Mouse (Mus musculus): Measurements from ENCODE around the gene 6430571L13Rik.

Gene 6430571L13Rik

GRCm38 (mm10) chr9:107340911-107341645 lies 676 bp downstream of the 6430571L13Rik start:
- DNase-seq (ENCODE audit: low read depth) = no peak

GRCm38 (mm10) chr9:107342201-107342709 lies 1.9 kb downstream of the 6430571L13Rik start:
- DNase-seq (ENCODE audit: low read depth) = no peak

- no peak for DNase-seq (ENCODE audit: low read depth)
These were observed 2.9 kb downstream of the 6430571L13Rik start for GRCm38 (mm10) chr9:107343146-107343943.

- DNase-seq (ENCODE audit: low read depth) = no peak
These were observed 3.6 kb downstream of the 6430571L13Rik start for GRCm38 (mm10) chr9:107344027-107344426.

- DNase-seq (ENCODE audit: low read depth) = no peak
These were observed 5.7 kb downstream of the 6430571L13Rik start for GRCm38 (mm10) chr9:107346081-107346480.

GRCm38 (mm10) chr9:107347586-107348183 lies 7.3 kb downstream of the 6430571L13Rik start:
- no peak for DNase-seq (ENCODE audit: low read depth)

- DNase-seq (ENCODE audit: low read depth) = no peak
These were observed 8.9 kb downstream of the 6430571L13Rik start for GRCm38 (mm10) chr9:107349321-107349720.

- no peak for DNase-seq (ENCODE audit: low read depth)
These were observed 14.4 kb downstream of the 6430571L13Rik start for GRCm38 (mm10) chr9:107354826-107355225.

GRCm38 (mm10) chr9:107355870-107356765 lies 15.7 kb downstream of the 6430571L13Rik start:
- DNase-seq (ENCODE audit: low read depth) = no peak

- no peak for DNase-seq (ENCODE audit: low read depth)
These were observed 17.2 kb downstream of the 6430571L13Rik start for GRCm38 (mm10) chr9:107357651-107358050.

GRCm38 (mm10) chr9:107360989-107361388 lies 20.6 kb downstream of the 6430571L13Rik start:
- no peak for DNase-seq (ENCODE audit: low read depth)

- DNase-seq (ENCODE audit: low read depth) = peak; percentile 14
These were observed 26.2 kb downstream of the 6430571L13Rik start for GRCm38 (mm10) chr9:107366644-107367043.

- no peak for DNase-seq (ENCODE audit: low read depth)
These were observed 27.9 kb downstream of the 6430571L13Rik start for GRCm38 (mm10) chr9:107368302-107368701.

- no peak for DNase-seq (ENCODE audit: low read depth)
These were observed 29.1 kb downstream of the 6430571L13Rik start for GRCm38 (mm10) chr9:107369270-107370105.

GRCm38 (mm10) chr9:107370106-107370463 lies 29.7 kb downstream of the 6430571L13Rik start:
- no peak for DNase-seq (ENCODE audit: low read depth)

GRCm38 (mm10) chr9:107372441-107372840 lies 32.0 kb downstream of the 6430571L13Rik start:
- no peak for DNase-seq (ENCODE audit: low read depth)

GRCm38 (mm10) chr9:107374623-107375022 lies 34.2 kb downstream of the 6430571L13Rik start:
- DNase-seq (ENCODE audit: low read depth) = no peak

GRCm38 (mm10) chr9:107375451-107375850 lies 35.0 kb downstream of the 6430571L13Rik start:
- DNase-seq (ENCODE audit: low read depth) = no peak

- no peak for DNase-seq (ENCODE audit: low read depth)
These were observed 37.6 kb downstream of the 6430571L13Rik start for GRCm38 (mm10) chr9:107377961-107378512.

GRCm38 (mm10) chr9:107381723-107382122 lies 41.3 kb downstream of the 6430571L13Rik start:
- no peak for DNase-seq (ENCODE audit: low read depth)

Measured in fibroblast of lung, adult 2 months (primary cell).